In genomic region chr10:94249575-94250456, GRCm38 (mm10) we compare ENCODE assay signal across 9 mouse cellular contexts. TPM values are rescaled to one million over a fixed set of nuclear protein-coding genes. Genes with fewer than 3 reads are reported as not detected.
DNase-seq lines count a peak whose midpoint lies in the region; ATAC-seq and TF ChIP-seq lines count a peak whose summit lies in the region.
"Had no signal": no experiment of that assay in that cellular context is flagged by ENCODE, and none has a peak within 500 bp of the region (broad histone marks: within the 10 kb centered on the region; RNA-seq: fewer than 3 reads in every experiment).

No protein-coding gene starts in this region.

- intact Hi-C loops in left cerebral cortex, postnatal 25 days (cut with DNase I) = no loop called here
- intact Hi-C loops in left cerebral cortex, adult 2 months (cut with DNase I) = no loop called here
- intact Hi-C loops in heart, adult 2 months (cut with DNase I) = no loop called here

- no peak for TF ChIP-seq CTCF in left cerebral cortex, adult 2 months (IDR thresholded peaks at IDR 0.05)
- no peak for TF ChIP-seq CTCF in heart, adult 2 months (IDR thresholded peaks at IDR 0.05)

- TF ChIP-seq POLR2A in heart, adult 2 months (IDR thresholded peaks at IDR 0.05; ENCODE audit: insufficient read depth, low read depth, low read length) = no peak

- peak; percentile 88 for ATAC-seq in neural tube, embryonic 12.5 days (ENCODE audit: low FRiP score, low read depth)

- TF ChIP-seq EP300 in heart, adult 2 months (IDR thresholded peaks at IDR 0.05; ENCODE audit: insufficient read depth, low read depth, low read length) = no peak

- H3K4me3 ChIP-seq in left cerebral cortex, adult 2 months = no peak overlapping the region
- no peak overlapping the region for H3K4me3 ChIP-seq in heart, adult 2 months
- H3K4me3 ChIP-seq in neural tube, embryonic 12.5 days = no peak overlapping the region

- H3K9ac ChIP-seq in heart, adult 2 months (ENCODE audit: low read depth, low read length) = no peak overlapping the region
- H3K9ac ChIP-seq in neural tube, embryonic 12.5 days = no peak overlapping the region

- 25% methylated on average over 22 of the region's 22 CpGs for WGBS in heart, adult 2 months
- WGBS in neural tube, embryonic 12.5 days = 43% methylated on average over 22 of the region's 22 CpGs

- H3K4me2 ChIP-seq in neural tube, embryonic 12.5 days (replicated peaks) = peak overlapping the region; percentile 29

- H3K27ac ChIP-seq in left cerebral cortex, adult 2 months = no peak overlapping the region; the same call in 1 of the 2 replicates
- H3K27ac ChIP-seq in heart, adult 2 months = no peak overlapping the region
- no peak overlapping the region for H3K27ac ChIP-seq in neural tube, embryonic 12.5 days
- H3K27ac ChIP-seq: macrophage had no signal

- H3K27me3 ChIP-seq in heart, adult 2 months (ENCODE audit: control insufficient read depth, insufficient read depth, low read length) = no peaks in the 10 kb centered on the region
- no peaks in the 10 kb centered on the region for H3K27me3 ChIP-seq in neural tube, embryonic 12.5 days (replicated peaks)

- no peaks in the 10 kb centered on the region for H3K9me3 ChIP-seq in neural tube, embryonic 12.5 days

- H3K4me1 ChIP-seq in heart, adult 2 months (ENCODE audit: control insufficient read depth, insufficient read depth, low read length) = no peaks in the 10 kb centered on the region
- peaks cover 10% of the 10 kb centered on the region for H3K4me1 ChIP-seq in neural tube, embryonic 12.5 days

- H3K79me2 ChIP-seq in heart, adult 2 months (replicated peaks; ENCODE audit: control insufficient read depth, insufficient read depth, low read length) = no peaks in the 10 kb centered on the region

- H3K36me3 ChIP-seq in heart, adult 2 months (ENCODE audit: control insufficient read depth, insufficient read depth, low read length) = no peaks in the 10 kb centered on the region
- H3K36me3 ChIP-seq in neural tube, embryonic 12.5 days = no peaks in the 10 kb centered on the region

- DNase-seq in left cerebral cortex, postnatal 25 days (ENCODE audit: low spot score in 2 of 2) = peak; percentile 9 to 40
- DNase-seq in left cerebral cortex, adult 2 months (ENCODE audit: extremely low spot score in 1 of 2, low spot score in 2 of 2) = no peak
- DNase-seq in c-Kit-positive CD71-positive TER-119-positive erythroid progenitor cells, embryonic 14.5 days (ENCODE audit: low spot score) = peak; percentile 70
- DNase-seq in heart, adult 2 months = peak; percentile 23 to 26
- DNase-seq in layer of hippocampus, adult 8-10 months (ENCODE audit: low spot score in 2 of 2) = peak; percentile 23 to 25
- no peak for DNase-seq in urinary bladder, postnatal 10 days (ENCODE audit: low spot score)
- DNase-seq in kidney, adult 8-10 months = no peak

RNA-seq across cellular contexts. Expression of gene Gm4792, which starts 48.7 kb away (rescaled TPM):
- not detected for total RNA-seq in left cerebral cortex, postnatal 25 days (2021)
- not detected for total RNA-seq in left cerebral cortex, adult 2 months (2021)
- not detected for total RNA-seq in heart, adult 2 months (2021)
- polyA plus RNA-seq in heart, adult 2 months (2012; rRNA removed) = not detected in 2 replicates
- total RNA-seq in layer of hippocampus, adult 8-10 months (2022) = not detected
- 0.27 TPM in 2 replicates for polyA plus RNA-seq in neural tube, embryonic 12.5 days (2016; fragmentation: Nextera tagmentation; extraction: Ambion mirVana)
- polyA plus RNA-seq: macrophage had no signal

RNA-seq across cellular contexts. Expression of gene Ndufa12, which starts 51.3 kb away (rescaled TPM):
- 100 to 1,000 TPM; 214 to 234 TPM for total RNA-seq in left cerebral cortex, postnatal 25 days (2021)
- 100 to 1,000 TPM; 218 to 239 TPM for total RNA-seq in left cerebral cortex, adult 2 months (2021)
- 100 to 1,000 TPM; 804 to 870 TPM for total RNA-seq in heart, adult 2 months (2021)
- 434 and 515 TPM in 2 replicates for polyA plus RNA-seq in heart, adult 2 months (2012; rRNA removed)
- 100 to 1,000 TPM; 241 to 257 (median 243) TPM for total RNA-seq in layer of hippocampus, adult 8-10 months (2022)
- 431 and 444 TPM in 2 replicates for polyA plus RNA-seq in neural tube, embryonic 12.5 days (2016; fragmentation: Nextera tagmentation; extraction: Ambion mirVana)

Comparison
In these comparisons a context has a peak if more than half of its experiments do, and no peak if none do; other contexts are left out.
1. DNase-seq: peak in left cerebral cortex, postnatal 25 days (2 of 2), c-Kit-positive CD71-positive TER-119-positive erythroid progenitor cells, embryonic 14.5 days (single experiment), heart, adult 2 months (2 of 2) and layer of hippocampus, adult 8-10 months (2 of 2); none in left cerebral cortex, adult 2 months (0 of 2), urinary bladder, postnatal 10 days (single experiment) and kidney, adult 8-10 months (0 of 2).